9 mouse cellular contexts compared by ENCODE assay signal in the genomic region with DNA sequence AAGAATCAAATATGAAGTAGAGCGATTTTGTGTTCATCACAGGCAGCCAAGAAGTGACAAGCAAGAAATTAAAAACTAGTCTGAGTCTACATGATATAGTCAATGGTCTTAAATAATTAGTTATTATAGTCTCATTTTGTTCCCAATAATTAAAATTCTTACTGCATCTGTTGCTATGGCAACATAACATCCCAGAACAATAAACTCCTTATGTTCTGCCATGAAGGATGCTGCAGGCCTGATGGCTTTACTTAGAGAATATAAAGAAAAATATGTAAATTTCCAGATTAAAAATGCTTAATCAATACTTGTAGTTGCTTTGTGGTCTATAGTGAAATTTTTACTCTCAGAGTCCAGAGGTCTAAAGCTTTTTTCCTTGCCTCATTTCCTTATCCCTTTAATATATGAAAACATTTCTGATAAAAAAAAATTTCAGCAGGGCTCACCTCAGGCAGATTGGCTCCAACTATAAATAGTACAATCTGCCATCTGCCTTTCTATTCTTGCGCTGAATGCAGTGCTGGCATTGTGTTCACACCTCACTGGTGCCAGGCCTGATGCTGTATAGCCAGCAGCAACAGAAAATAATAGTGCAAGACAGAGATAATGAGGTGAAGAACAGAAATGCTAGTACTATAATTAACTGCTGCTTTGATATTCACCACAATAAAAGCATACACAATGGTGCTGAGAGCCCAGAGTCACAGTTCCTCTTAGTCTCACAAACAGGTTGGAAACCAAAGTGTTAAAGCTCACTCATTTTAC.
DNase-seq lines count a peak whose midpoint lies in the region; ATAC-seq and TF ChIP-seq lines count a peak whose summit lies in the region.
"Had no signal": no experiment of that assay in that cellular context is flagged by ENCODE, and none has a peak within 500 bp of the region (broad histone marks: within the 10 kb centered on the region; RNA-seq: fewer than 3 reads in every experiment).

No protein-coding gene starts in this region.

- H3K36me3 ChIP-seq in heart, adult 2 months (ENCODE audit: control insufficient read depth, insufficient read depth, low read length): no peaks in the 10 kb centered on the region
- H3K36me3 ChIP-seq in neural tube, embryonic 15.5 days: no peaks in the 10 kb centered on the region

- TF ChIP-seq POLR2A in heart, adult 2 months (IDR thresholded peaks at IDR 0.05; ENCODE audit: insufficient read depth, low read depth, low read length): no peak

- WGBS in heart, adult 2 months: 65% methylated on average over 2 of the region's 2 CpGs
- WGBS in neural tube, embryonic 15.5 days: 46% methylated on average over 2 of the region's 2 CpGs

- peak; percentile 77; the same call in 1 of the 2 replicates for TF ChIP-seq EP300 in heart, adult 2 months (IDR thresholded peaks at IDR 0.05; ENCODE audit: insufficient read depth, low read depth, low read length)

- no peak overlapping the region for H3K4me3 ChIP-seq in heart, adult 2 months
- H3K4me3 ChIP-seq in neural tube, embryonic 15.5 days (replicated peaks): no peak overlapping the region

- H3K27ac ChIP-seq in heart, adult 2 months: peak overlapping the region; percentile 57
- H3K27ac ChIP-seq in neural tube, embryonic 15.5 days (replicated peaks): peak overlapping the region; percentile 65; the same call in 1 of the 2 replicates

- DNase-seq in cerebellum, adult 9-11 months: peak; percentile 89
- peak in 1 of 2 experiments; percentile 67 for DNase-seq in heart, adult 2 months
- DNase-seq in layer of hippocampus, adult 8-10 months (ENCODE audit: low spot score in 2 of 2): peak; percentile 53 to 57
- DNase-seq in thymus, postnatal 0 days (ENCODE audit: low spot score): no peak
- no peak for DNase-seq in gastrocnemius, postnatal 36 days
- no peak for DNase-seq in thymus, postnatal 10 days (ENCODE audit: low spot score in 2 of 2)
- DNase-seq in thymus, postnatal 4 days: no peak

- ATAC-seq in neural tube, embryonic 15.5 days (ENCODE audit: low FRiP score): peak; percentile 82
- ATAC-seq: Patski had no signal

- no peak overlapping the region for H3K9ac ChIP-seq in heart, adult 2 months (ENCODE audit: low read depth, low read length)
- H3K9ac ChIP-seq in neural tube, embryonic 15.5 days (replicated peaks): no peak overlapping the region

- no peaks in the 10 kb centered on the region for H3K27me3 ChIP-seq in heart, adult 2 months (ENCODE audit: control insufficient read depth, insufficient read depth, low read length)
- H3K27me3 ChIP-seq in neural tube, embryonic 15.5 days (replicated peaks): no peaks in the 10 kb centered on the region
- H3K27me3 ChIP-seq: Patski had no signal

- no peak overlapping the region for H3K4me2 ChIP-seq in neural tube, embryonic 15.5 days

- no peaks in the 10 kb centered on the region for H3K4me1 ChIP-seq in heart, adult 2 months (ENCODE audit: control insufficient read depth, insufficient read depth, low read length)
- peaks cover 7% of the 10 kb centered on the region for H3K4me1 ChIP-seq in neural tube, embryonic 15.5 days

- intact Hi-C loops in heart, adult 2 months (cut with DNase I): loop anchor here (2.0 kb wide), 1 partner anchor 158 kb away; no protein-coding TSS in a partner anchor
- intact Hi-C loops in gastrocnemius, postnatal 36 days (cut with DNase I): no loop called here

- H3K9me3 ChIP-seq in neural tube, embryonic 15.5 days (replicated peaks): no peaks in the 10 kb centered on the region

- TF ChIP-seq CTCF in heart, adult 2 months (IDR thresholded peaks at IDR 0.05): no peak

- H3K79me2 ChIP-seq in heart, adult 2 months (replicated peaks; ENCODE audit: control insufficient read depth, insufficient read depth, low read length): no peaks in the 10 kb centered on the region

Comparison
In these comparisons a context has a peak if more than half of its experiments do, and no peak if none do; other contexts are left out.
1. DNase-seq: peak in cerebellum, adult 9-11 months (single experiment) and layer of hippocampus, adult 8-10 months (2 of 2); none in thymus, postnatal 0 days (single experiment), gastrocnemius, postnatal 36 days (0 of 2), thymus, postnatal 10 days (0 of 2) and thymus, postnatal 4 days (single experiment).